Comparison of ENCODE assay signal across 9 mouse cellular contexts in genomic region chr11:95000128-95000527, GRCm38 (mm10). TPM values are rescaled to one million over a fixed set of nuclear protein-coding genes. Genes with fewer than 3 reads are reported as not detected.
DNase-seq lines count a peak whose midpoint lies in the region; ATAC-seq lines count a peak whose summit lies in the region.
"Had no signal": no experiment of that assay in that cellular context is flagged by ENCODE, and none has a peak within 500 bp of the region (broad histone marks: within the 10 kb centered on the region; RNA-seq: fewer than 3 reads in every experiment).

No protein-coding gene starts in this region.

- no peaks in the 10 kb centered on the region for H3K9me3 ChIP-seq in forebrain, embryonic 10.5 days
- no peaks in the 10 kb centered on the region for H3K9me3 ChIP-seq in forebrain, embryonic 16.5 days (ENCODE audit: control insufficient read depth, low read length)
- no peaks in the 10 kb centered on the region for H3K9me3 ChIP-seq in liver, embryonic 11.5 days (ENCODE audit: control insufficient read depth, low read length)
- no peaks in the 10 kb centered on the region for H3K9me3 ChIP-seq in forebrain, embryonic 13.5 days (replicated peaks)
- H3K9me3 ChIP-seq in midbrain, embryonic 13.5 days, result no peaks in the 10 kb centered on the region

- H3K9ac ChIP-seq in forebrain, embryonic 16.5 days (replicated peaks; ENCODE audit: low read depth, low read length), result no peak overlapping the region
- no peak overlapping the region; the same call in 1 of the 2 replicates for H3K9ac ChIP-seq in liver, embryonic 11.5 days (ENCODE audit: low read depth, low read length)
- 0 out of 2 replicates have a peak overlapping the region, but pooled peaks have one; percentile 36 for H3K9ac ChIP-seq in forebrain, embryonic 13.5 days
- peak overlapping the region; percentile 54 for H3K9ac ChIP-seq in midbrain, embryonic 13.5 days (replicated peaks)

- peaks cover 99% of the 10 kb centered on the region for H3K36me3 ChIP-seq in forebrain, embryonic 10.5 days (replicated peaks)
- H3K36me3 ChIP-seq in forebrain, embryonic 16.5 days (ENCODE audit: control insufficient read depth, insufficient read depth), result peaks cover 30% of the 10 kb centered on the region
- H3K36me3 ChIP-seq in liver, embryonic 11.5 days (ENCODE audit: control insufficient read depth, insufficient read depth, low read length), result peaks cover 64% of the 10 kb centered on the region
- peaks cover 91% of the 10 kb centered on the region for H3K36me3 ChIP-seq in forebrain, embryonic 13.5 days (ENCODE audit: poor library complexity, severe bottlenecking)
- H3K36me3 ChIP-seq in midbrain, embryonic 13.5 days, result peaks cover 94% of the 10 kb centered on the region

- H3K4me1 ChIP-seq in forebrain, embryonic 10.5 days, result peaks cover 52% of the 10 kb centered on the region
- peaks cover 41% of the 10 kb centered on the region for H3K4me1 ChIP-seq in forebrain, embryonic 16.5 days (replicated peaks; ENCODE audit: control insufficient read depth, insufficient read depth, low read length)
- H3K4me1 ChIP-seq in liver, embryonic 11.5 days (replicated peaks; ENCODE audit: control insufficient read depth, insufficient read depth, low read length), result peaks cover 88% of the 10 kb centered on the region
- peaks cover 48% of the 10 kb centered on the region for H3K4me1 ChIP-seq in forebrain, embryonic 13.5 days
- peaks cover 66% of the 10 kb centered on the region for H3K4me1 ChIP-seq in midbrain, embryonic 13.5 days (replicated peaks)

- no peak for ATAC-seq in forebrain, embryonic 16.5 days
- no peak for ATAC-seq in liver, embryonic 11.5 days (replicated peaks; ENCODE audit: low FRiP score)
- no peak for ATAC-seq in forebrain, embryonic 13.5 days
- no peak for ATAC-seq in midbrain, embryonic 13.5 days

- DNase-seq in forebrain, embryonic 10.5 days (ENCODE audit: extremely low spot score, low spot score), result no peak
- no peak for DNase-seq in liver, embryonic 11.5 days (ENCODE audit: low spot score)
- no peak for DNase-seq in liver
- no peak for DNase-seq in testis, postnatal 14 days (ENCODE audit: low spot score)
- no peak for DNase-seq in frontal cortex, postnatal 14 days (ENCODE audit: low spot score in 2 of 2)

- H3K27me3 ChIP-seq in forebrain, embryonic 10.5 days (ENCODE audit: poor library complexity, severe bottlenecking), result no peaks in the 10 kb centered on the region
- H3K27me3 ChIP-seq in forebrain, embryonic 16.5 days (replicated peaks; ENCODE audit: control insufficient read depth, insufficient read depth, low read length), result no peaks in the 10 kb centered on the region
- H3K27me3 ChIP-seq in liver, embryonic 11.5 days (replicated peaks; ENCODE audit: control insufficient read depth, insufficient read depth, low read length), result no peaks in the 10 kb centered on the region
- no peaks in the 10 kb centered on the region for H3K27me3 ChIP-seq in forebrain, embryonic 13.5 days
- H3K27me3 ChIP-seq in midbrain, embryonic 13.5 days, result no peaks in the 10 kb centered on the region

- peak overlapping the region; percentile 45 for H3K27ac ChIP-seq in forebrain, embryonic 10.5 days
- H3K27ac ChIP-seq in forebrain, embryonic 16.5 days (ENCODE audit: low read length), result no peak overlapping the region; the same call in 1 of the 2 replicates
- peak overlapping the region; percentile 75 for H3K27ac ChIP-seq in liver, embryonic 11.5 days (ENCODE audit: low read depth, low read length)
- peak overlapping the region; percentile 77 for H3K27ac ChIP-seq in forebrain, embryonic 13.5 days
- H3K27ac ChIP-seq in midbrain, embryonic 13.5 days, result peak overlapping the region; percentile 87
- H3K27ac ChIP-seq: macrophage had no signal

- WGBS in forebrain, embryonic 10.5 days, result 82% methylated on average over 8 of the region's 8 CpGs
- WGBS in forebrain, embryonic 16.5 days, result 84% methylated on average over 8 of the region's 8 CpGs
- 54% methylated on average over 8 of the region's 8 CpGs for WGBS in liver, embryonic 11.5 days
- 80% methylated on average over 8 of the region's 8 CpGs for WGBS in forebrain, embryonic 13.5 days
- WGBS in midbrain, embryonic 13.5 days, result 79% methylated on average over 8 of the region's 8 CpGs

- no peak overlapping the region for H3K4me2 ChIP-seq in forebrain, embryonic 16.5 days (ENCODE audit: low read length)
- H3K4me2 ChIP-seq in liver, embryonic 11.5 days, result peak overlapping the region; percentile 95
- H3K4me2 ChIP-seq in forebrain, embryonic 13.5 days, result no peak overlapping the region
- H3K4me2 ChIP-seq in midbrain, embryonic 13.5 days (replicated peaks), result no peak overlapping the region

- peak overlapping the region; percentile 15; the same call in 1 of the 2 replicates for H3K4me3 ChIP-seq in forebrain, embryonic 10.5 days
- no peak overlapping the region for H3K4me3 ChIP-seq in forebrain, embryonic 16.5 days (replicated peaks; ENCODE audit: low read length)
- no peak overlapping the region for H3K4me3 ChIP-seq in liver, embryonic 11.5 days (ENCODE audit: low read depth, low read length)
- no peak overlapping the region for H3K4me3 ChIP-seq in forebrain, embryonic 13.5 days
- H3K4me3 ChIP-seq in midbrain, embryonic 13.5 days (replicated peaks), result no peak overlapping the region

RNA-seq across cellular contexts. Expression of gene Ppp1r9b, which starts 9.3 kb away (rescaled TPM):
- polyA plus RNA-seq in forebrain, embryonic 10.5 days (2016; fragmentation: Nextera tagmentation; extraction: Ambion mirVana), result 8.7 and 10.7 TPM in 2 replicates
- polyA plus RNA-seq in forebrain, embryonic 16.5 days (2015; fragmentation: Nextera tagmentation; extraction: Ambion mirVana), result 22.0 and 22.4 TPM in 2 replicates
- polyA plus RNA-seq in liver, embryonic 11.5 days (2014; fragmentation: Nextera tagmentation; extraction: Ambion mirVana), result 21.9 and 27.9 TPM in 2 replicates
- 15.8 and 16.3 TPM in 2 replicates for polyA plus RNA-seq in forebrain, embryonic 13.5 days (2015; fragmentation: Nextera tagmentation; extraction: Ambion mirVana)
- polyA plus RNA-seq in midbrain, embryonic 13.5 days (2015; fragmentation: Nextera tagmentation; extraction: Ambion mirVana), result 17.4 and 17.8 TPM in 2 replicates

RNA-seq across cellular contexts. Expression of gene Samd14, which starts 9.6 kb away (rescaled TPM):
- 35.8 and 36.7 TPM in 2 replicates for polyA plus RNA-seq in forebrain, embryonic 10.5 days (2016; fragmentation: Nextera tagmentation; extraction: Ambion mirVana)
- polyA plus RNA-seq in forebrain, embryonic 16.5 days (2015; fragmentation: Nextera tagmentation; extraction: Ambion mirVana), result 123 and 134 TPM in 2 replicates
- 55.8 and 57.8 TPM in 2 replicates for polyA plus RNA-seq in liver, embryonic 11.5 days (2014; fragmentation: Nextera tagmentation; extraction: Ambion mirVana)
- polyA plus RNA-seq in forebrain, embryonic 13.5 days (2015; fragmentation: Nextera tagmentation; extraction: Ambion mirVana), result 89.2 and 95.0 TPM in 2 replicates
- polyA plus RNA-seq in midbrain, embryonic 13.5 days (2015; fragmentation: Nextera tagmentation; extraction: Ambion mirVana), result 123 and 141 TPM in 2 replicates

RNA-seq across cellular contexts. Expression of gene Sgca, which starts 24.0 kb away (rescaled TPM):
- polyA plus RNA-seq in forebrain, embryonic 10.5 days (2016; fragmentation: Nextera tagmentation; extraction: Ambion mirVana), result not detected in 2 replicates
- polyA plus RNA-seq in forebrain, embryonic 16.5 days (2015; fragmentation: Nextera tagmentation; extraction: Ambion mirVana), result 0.19 and 0.58 TPM in 2 replicates
- polyA plus RNA-seq in liver, embryonic 11.5 days (2014; fragmentation: Nextera tagmentation; extraction: Ambion mirVana), result 0.22 and 0.30 TPM in 2 replicates
- polyA plus RNA-seq in forebrain, embryonic 13.5 days (2015; fragmentation: Nextera tagmentation; extraction: Ambion mirVana), result not detected in 2 replicates
- polyA plus RNA-seq in midbrain, embryonic 13.5 days (2015; fragmentation: Nextera tagmentation; extraction: Ambion mirVana), result 0.17 TPM in 1 of 2 replicates, not detected in the other
- polyA plus RNA-seq: macrophage had no signal

RNA-seq across cellular contexts. Expression of gene Hils1, which starts 32.7 kb away (rescaled TPM):
- not detected in 2 replicates for polyA plus RNA-seq in forebrain, embryonic 10.5 days (2016; fragmentation: Nextera tagmentation; extraction: Ambion mirVana)
- not detected in 2 replicates for polyA plus RNA-seq in forebrain, embryonic 16.5 days (2015; fragmentation: Nextera tagmentation; extraction: Ambion mirVana)
- not detected in 2 replicates for polyA plus RNA-seq in liver, embryonic 11.5 days (2014; fragmentation: Nextera tagmentation; extraction: Ambion mirVana)
- not detected in 2 replicates for polyA plus RNA-seq in forebrain, embryonic 13.5 days (2015; fragmentation: Nextera tagmentation; extraction: Ambion mirVana)
- not detected in 2 replicates for polyA plus RNA-seq in midbrain, embryonic 13.5 days (2015; fragmentation: Nextera tagmentation; extraction: Ambion mirVana)
- polyA plus RNA-seq: macrophage had no signal

RNA-seq across cellular contexts. Expression of gene Pdk2, which starts 41.0 kb away (rescaled TPM):
- 12.1 and 12.5 TPM in 2 replicates for polyA plus RNA-seq in forebrain, embryonic 10.5 days (2016; fragmentation: Nextera tagmentation; extraction: Ambion mirVana)
- 27.6 and 29.2 TPM in 2 replicates for polyA plus RNA-seq in forebrain, embryonic 16.5 days (2015; fragmentation: Nextera tagmentation; extraction: Ambion mirVana)
- 14.9 and 15.2 TPM in 2 replicates for polyA plus RNA-seq in liver, embryonic 11.5 days (2014; fragmentation: Nextera tagmentation; extraction: Ambion mirVana)
- 19.7 and 20.2 TPM in 2 replicates for polyA plus RNA-seq in forebrain, embryonic 13.5 days (2015; fragmentation: Nextera tagmentation; extraction: Ambion mirVana)
- polyA plus RNA-seq in midbrain, embryonic 13.5 days (2015; fragmentation: Nextera tagmentation; extraction: Ambion mirVana), result 21.4 and 24.7 TPM in 2 replicates

Comparison
In these comparisons a context has a peak if more than half of its experiments do, and no peak if none do; other contexts are left out.
1. H3K9ac ChIP-seq: peak in forebrain, embryonic 13.5 days (single experiment) and midbrain, embryonic 13.5 days (single experiment); none in forebrain, embryonic 16.5 days (single experiment) and liver, embryonic 11.5 days (single experiment).